Mouse (Mus musculus) kidney, postnatal 25 days (tissue): ENCODE results near the gene Slc25a25.
"Not testable (repeated sequence)": the region's sequence is repeated elsewhere in the genome, so short reads cannot be mapped to it uniquely, and the experiment has no call there.

Experiments
- DNase-seq, 2 experiments: peaks; one replicate each; pipeline ENCODE4 v3.0.0; 2021; ENCODE audit warnings: mixed read lengths in 2 of 2

The Slc25a25 gene

GRCm38 (mm10) chr2:32450881-32451844, at the start of gene Slc25a25:
Slc25a25 (minus strand) TSS chr2:32451445.
- peak; percentile 99 for DNase-seq

- no peak for DNase-seq
Observed at GRCm38 (mm10) chr2:32500461-32500860, 49.2 kb upstream of the Slc25a25 start.

- DNase-seq, result no peak
Observed at GRCm38 (mm10) chr2:32499365-32499764, 48.1 kb upstream of the Slc25a25 start.

GRCm38 (mm10) chr2:32496190-32496589, 44.9 kb upstream of the Slc25a25 start:
- peak in 1 of 2 experiments; percentile 44 for DNase-seq

DNA sequence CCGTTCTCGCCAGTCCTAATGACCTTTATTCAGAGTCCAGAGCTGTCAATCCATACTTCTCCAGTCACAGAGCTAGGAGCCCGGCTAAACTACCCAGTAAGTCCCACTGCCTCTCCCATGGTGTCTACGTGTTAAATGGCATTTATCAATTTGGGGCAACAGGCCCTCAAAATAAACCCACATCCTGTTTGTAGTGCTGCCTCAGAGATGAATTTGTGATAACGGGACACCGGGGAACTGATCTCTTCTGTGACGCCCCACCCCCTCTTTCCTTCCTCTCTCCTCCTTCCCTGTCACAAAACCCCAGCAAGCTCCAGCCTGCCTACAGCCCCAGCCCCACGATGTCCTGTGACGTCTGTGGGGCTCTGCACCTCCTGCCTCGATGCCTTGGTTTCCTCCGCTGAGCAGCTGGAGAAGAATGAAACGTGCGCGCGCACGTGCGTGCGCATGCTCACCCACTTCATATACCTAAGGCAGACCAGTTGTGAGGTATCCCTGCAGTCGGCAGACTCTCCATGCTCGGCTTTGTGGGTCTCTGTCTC, 44.0 kb upstream of the Slc25a25 start:
- peak; percentile 52 to 75 for DNase-seq

GRCm38 (mm10) chr2:32494522-32494921, 43.3 kb upstream of the Slc25a25 start:
- DNase-seq, result no peak

DNA sequence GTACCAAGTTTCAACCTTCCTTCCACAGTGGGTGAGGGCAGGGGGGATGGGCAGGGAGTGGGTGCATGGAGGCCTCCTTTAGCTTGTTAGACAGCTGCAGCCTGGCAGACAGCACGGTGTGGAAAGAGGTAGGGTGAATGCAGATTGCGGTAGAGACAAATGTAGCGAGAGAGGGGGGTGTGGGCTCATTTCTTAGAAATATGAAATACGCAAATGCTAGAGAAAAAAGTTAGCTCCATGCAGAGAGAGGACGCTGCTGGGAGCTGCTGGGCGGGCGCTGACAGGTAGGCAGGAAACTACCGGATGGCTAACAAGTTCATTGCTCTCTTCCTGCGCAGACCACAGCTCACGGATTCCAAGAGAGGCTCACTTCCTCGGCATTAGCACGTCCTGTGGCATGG, 42.1 kb upstream of the Slc25a25 start:
- no peak for DNase-seq

DNA sequence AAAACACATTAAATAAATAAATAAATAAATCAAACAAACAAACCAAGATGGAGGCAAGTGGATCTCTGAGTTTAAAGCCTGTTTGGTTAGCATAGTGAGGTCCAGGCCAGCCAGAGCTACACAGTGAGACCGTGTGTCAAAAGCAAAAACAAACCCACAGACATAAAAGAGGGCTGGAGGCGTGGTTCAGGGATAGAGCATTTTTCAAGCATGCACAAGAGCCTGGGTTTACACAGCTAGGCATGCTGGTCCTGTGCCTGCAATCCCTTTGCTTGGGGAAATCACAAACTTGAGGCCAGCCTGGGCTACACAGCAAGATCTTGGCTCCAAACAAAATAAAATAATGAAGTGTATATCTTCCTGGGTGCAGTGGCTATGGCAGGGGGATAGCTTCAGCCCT, 41.4 kb upstream of the Slc25a25 start:
- no peak for DNase-seq

DNA sequence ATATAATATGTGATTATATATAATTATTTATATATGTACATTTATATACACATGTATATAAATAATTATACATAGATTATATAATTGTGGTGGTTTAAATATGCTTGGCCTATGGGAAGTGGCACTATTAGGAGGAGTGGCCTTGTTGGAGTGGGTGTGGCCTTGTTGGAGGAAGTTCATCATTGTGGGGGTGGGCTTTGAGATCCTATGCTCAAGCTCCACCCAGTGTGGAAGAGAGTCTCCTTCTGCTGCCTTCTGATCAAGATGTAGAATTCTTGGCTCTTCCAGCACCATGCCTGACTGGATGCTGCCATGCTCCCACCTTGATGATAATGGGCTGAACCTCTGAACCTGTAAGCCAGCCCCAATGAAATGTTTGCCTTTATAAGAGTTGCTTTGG, 39.5 kb upstream of the Slc25a25 start:
- not testable (repeated sequence) for DNase-seq

- DNase-seq, result peak; percentile 89 to 91
Observed at GRCm38 (mm10) chr2:32488679-32489078, 37.4 kb upstream of the Slc25a25 start.

DNA sequence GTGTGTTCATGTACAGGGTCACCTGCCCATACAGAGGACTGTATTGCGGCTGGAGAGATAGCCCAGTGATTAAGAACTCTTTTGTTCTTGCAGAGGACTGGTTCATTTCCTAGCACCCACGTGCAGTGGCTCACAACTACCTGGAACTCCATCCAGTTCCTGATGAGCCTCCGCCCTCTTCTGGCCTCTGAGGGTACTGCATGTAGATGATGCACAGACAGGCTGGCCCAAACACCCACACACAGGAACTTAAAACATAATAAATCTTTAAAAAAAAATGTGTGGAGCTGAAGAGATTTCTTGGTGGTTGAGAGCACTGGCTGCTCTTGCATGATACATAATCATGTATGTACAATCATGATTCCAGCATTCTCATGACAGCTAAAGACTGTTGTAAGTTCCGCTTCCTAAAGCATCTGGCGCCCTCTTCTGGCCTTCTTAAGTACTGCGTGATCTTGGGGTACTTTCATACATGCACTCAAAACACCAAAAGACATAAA, 35.9 kb upstream of the Slc25a25 start:
- peak; percentile 95 to 99 for DNase-seq

- DNase-seq, result no peak
Observed at GRCm38 (mm10) chr2:32486155-32486554, 34.9 kb upstream of the Slc25a25 start.

GRCm38 (mm10) chr2:32485751-32486150, 34.5 kb upstream of the Slc25a25 start:
- DNase-seq, result no peak

DNA sequence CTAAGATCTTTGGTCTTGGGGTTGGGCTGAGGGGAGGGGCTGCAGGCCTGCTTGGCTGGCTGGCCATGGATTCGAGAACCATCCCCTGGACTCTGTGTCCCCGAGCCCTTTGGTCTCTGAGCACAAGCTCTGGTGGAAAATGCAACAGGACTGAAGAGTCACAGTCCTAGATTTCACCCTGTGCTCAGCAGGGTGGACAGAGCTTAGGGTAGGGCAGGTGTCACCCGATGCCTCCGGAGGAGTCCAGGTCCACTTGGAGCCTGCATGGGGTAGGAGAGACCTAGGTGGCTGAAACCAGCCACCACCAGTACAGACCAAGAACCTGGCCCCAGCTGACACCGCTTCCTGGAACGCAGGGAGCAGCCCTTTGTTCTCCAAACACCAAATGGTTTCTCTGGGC, 33.7 kb upstream of the Slc25a25 start:
- DNase-seq, result peak; percentile 76 to 95

- peak in 1 of 2 experiments; percentile 50 for DNase-seq
Observed at GRCm38 (mm10) chr2:32483179-32483875, 32.1 kb upstream of the Slc25a25 start.

- peak; percentile 72 to 94 for DNase-seq
Observed at GRCm38 (mm10) chr2:32482351-32482750, 31.1 kb upstream of the Slc25a25 start.

DNA sequence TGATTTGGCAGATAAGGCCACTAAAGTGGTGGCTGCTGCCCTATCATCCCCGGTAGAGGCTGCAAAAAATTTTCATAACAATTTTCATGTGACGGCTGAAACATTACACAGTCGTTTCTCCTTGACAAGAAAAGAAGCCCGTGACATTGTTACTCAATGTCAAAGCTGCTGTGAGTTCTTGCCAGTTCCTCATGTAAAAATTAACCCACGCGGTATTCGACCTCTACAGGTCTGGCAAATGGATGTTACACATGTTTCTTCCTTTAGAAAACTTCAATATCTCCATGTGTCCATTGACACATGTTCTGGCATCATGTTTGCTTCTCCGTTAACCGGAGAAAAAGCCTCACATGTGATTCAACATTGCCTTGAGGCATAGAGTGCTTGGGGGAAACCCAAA, 24.1 kb upstream of the Slc25a25 start:
- DNase-seq, result not testable (repeated sequence)

DNA sequence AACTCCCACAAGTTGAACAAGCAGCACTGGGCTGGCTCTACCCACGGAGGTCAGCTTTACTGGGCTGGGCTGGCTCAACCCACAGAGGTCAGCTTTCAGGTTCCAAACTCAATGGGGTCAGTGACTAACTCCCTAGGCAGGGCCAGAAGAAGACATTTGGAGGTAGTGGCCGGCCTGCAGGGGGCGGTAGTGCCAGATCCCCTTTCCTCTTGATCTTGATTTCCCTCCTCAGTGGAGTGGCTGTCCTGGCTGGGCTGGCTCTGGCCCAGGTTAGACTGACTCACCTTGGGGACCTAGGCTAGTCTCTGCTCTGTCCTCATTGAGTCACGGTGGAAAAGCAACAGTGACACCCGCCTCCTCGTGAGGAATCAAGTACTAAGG, 20.4 kb upstream of the Slc25a25 start:
- peak in 1 of 2 experiments; percentile 47 for DNase-seq

DNA sequence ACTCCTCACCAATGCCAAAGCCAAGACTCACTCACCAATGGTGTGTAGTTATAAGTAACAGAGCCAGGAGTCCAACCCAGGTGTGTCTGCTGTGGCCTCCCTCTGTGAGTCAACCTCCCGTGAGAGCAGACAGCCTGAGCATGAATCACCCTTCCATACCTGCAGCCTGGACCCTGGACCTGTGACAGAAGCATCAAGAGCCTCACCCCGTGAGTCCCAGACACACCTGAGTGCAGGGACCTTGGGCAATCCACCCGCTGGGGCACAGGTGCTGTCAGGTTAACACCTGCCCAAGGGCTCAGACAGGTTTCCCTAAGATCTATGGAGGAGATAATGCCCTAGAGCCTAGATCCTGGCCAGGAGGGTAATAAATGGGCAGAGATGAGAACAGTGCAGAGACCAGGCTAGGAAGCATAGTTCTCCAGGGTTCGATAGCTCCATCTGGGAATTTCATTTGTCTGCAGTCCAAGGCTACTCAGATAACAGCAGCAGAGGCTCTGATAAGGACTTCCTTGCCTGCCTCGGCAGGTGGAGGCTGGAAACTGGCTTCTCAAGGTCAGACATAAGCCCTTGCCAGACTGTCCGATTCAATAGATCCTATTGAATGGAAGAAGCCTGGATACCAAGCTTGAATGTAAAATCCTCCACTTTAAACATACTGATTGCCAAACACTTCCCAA, 19.9 kb upstream of the Slc25a25 start:
- DNase-seq, result no peak

GRCm38 (mm10) chr2:32464212-32464891, 13.1 kb upstream of the Slc25a25 start:
- DNase-seq, result no peak

GRCm38 (mm10) chr2:32463773-32464172, 12.5 kb upstream of the Slc25a25 start:
- DNase-seq, result no peak

DNA sequence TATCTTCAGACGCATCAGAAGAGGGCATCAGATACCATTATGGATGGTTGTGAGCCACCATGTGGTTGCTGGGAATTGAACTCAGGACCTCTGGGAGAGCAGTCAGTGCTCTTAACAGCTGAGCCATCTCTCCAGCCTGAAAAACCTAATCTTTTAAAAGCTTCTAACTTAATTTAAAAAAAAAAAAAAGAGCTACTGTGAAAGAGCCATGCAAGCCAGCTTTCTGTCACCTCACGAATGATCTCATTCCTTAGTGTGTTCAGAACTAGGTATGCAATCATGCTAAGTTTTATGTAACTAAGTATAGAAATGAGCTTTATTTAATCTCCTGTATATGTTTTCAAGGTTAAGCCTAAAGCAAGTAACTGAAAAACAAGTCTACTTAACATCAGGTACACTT, 8.4 kb upstream of the Slc25a25 start:
- no peak for DNase-seq
